Mouse (Mus musculus) left cerebral cortex, adult 8-10 months (tissue): ENCODE data around the gene Pdk2. TPM values are rescaled to one million over a fixed set of nuclear protein-coding genes. Genes with fewer than 3 reads are reported as not detected.
A peak's percentile ranks its signal among the peaks of the same experiment; 100 is the strongest.

Experiments
- DNase-seq, 2 experiments: peaks; one replicate each; pipeline ENCODE4 v3.0.0; 2022; ENCODE audit warnings: low spot score in 2 of 2
- total RNA-seq, 4 experiments: library from RNA; stranded (reverse); gene quantifications; 2 replicates each; pipeline ENCODE4 v1.2.4; 2022

Gene Pdk2
- total RNA-seq, 4 experiments from 2014 or later: 112 to 125 (median 120) TPM

DNA sequence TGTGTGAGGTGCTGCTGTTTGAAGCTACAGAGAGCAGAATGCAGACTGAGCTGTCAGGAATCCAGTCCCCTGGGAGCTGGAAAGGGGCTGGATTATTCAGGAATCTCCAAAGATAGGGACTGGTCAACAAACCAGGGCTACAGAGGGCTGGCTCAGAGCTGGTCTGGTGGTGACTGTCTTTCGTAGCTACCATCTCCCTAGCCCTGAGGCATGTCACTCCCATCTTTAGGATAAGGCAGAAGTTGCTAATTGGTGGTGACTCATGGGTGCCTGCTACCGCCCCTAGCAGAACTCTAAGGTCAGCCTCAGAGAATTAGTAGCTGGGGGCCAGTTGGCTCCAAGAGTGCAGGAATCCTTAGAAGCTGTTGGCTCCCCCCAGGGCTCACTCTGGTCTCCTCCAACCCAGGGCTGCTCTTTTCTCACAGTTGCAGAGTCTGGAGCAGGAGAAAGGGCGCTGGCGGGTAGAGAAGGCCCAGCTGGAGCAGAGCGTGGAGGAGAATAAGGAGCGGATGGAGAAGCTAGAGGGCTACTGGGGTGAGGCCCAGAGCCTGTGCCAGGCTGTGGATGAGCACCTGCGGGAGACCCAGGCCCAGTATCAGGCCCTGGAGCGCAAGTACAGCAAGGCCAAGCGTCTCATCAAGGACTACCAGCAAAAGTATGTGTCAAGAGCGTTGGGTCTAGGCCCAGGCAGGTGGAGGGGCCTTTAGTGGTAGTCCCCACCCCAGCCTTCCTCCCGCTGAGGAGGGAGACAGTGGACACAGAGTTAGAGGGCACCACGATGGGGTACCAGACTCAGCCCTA is 36.8 kb downstream of the Pdk2 start:
- DNase-seq: no peak

DNA sequence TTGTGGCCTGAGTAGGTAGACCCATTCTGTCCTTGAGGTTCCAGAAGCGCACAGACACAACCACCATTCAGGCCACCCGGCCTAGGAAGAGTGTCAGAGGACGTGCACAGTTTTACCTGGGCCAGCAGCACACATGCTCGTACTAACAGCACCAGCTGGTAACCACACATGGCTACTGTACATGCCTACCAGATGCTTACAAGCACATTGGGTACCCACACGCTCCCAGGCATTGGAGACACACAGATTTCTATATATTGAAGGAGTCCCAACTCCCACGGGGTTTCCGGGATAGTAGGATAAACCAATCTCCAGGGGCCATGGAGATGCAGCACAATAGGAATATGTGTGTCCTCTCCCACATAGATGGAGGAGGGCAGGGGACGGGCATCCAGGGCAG is 38.4 kb downstream of the Pdk2 start:
- peak in 1 of 2 experiments; percentile 64 for DNase-seq

DNA sequence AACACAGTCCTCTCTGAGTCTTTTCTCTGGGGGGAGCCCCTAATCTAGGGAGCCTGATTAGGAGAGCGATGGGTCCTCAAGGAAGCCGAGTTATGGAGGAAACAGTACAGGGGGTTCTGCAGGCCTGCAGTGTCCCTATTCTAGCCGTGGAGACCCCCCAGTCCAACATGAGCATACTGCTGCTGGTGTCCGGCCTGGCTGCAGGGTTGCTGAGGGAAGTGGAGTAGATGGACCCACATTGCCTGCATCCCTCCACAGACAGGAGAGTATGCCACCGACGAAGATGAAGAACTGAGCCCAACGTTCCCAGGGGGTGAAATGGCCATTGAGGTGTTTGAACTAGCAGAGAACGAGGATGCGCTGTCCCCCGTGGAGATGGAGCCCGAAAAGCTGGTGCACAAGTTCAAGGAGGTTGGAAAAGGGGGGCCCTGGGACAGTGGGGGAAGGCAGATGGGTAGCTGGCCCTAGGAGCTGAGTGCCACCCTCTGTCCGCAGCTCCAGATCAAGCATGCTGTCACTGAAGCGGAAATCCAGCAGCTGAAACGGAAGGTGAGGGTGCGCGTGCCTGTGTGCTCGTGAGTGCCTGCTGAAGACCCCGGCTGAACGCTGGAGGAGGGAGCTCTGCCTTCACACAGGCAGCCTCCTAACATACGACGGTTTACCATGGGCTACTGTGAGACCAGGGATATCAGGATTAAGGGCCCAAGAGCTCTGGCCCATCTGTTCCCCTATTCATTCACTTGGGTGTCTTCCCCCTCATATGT is 39.4 kb downstream of the Pdk2 start:
- no peak for DNase-seq

DNA sequence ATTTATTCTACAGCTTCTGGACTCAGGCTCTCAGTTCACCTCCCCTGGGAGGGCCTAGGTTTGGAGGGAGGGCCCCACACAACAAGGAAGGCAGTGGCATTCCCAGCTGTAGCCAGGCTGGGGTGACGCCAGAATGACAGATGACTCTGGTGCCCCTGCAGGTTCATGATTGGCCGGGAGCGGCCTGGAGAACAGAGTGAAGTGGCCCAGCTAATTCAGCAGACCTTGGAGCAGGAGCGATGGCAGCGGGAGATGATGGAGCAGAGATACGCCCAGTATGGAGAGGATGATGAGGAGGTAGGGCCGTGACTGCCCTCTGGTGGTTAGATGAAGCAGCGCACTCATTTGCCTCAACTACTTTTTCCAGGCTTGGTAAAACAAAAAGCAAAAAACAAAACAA is 40.1 kb downstream of the Pdk2 start:
- DNase-seq: no peak

DNA sequence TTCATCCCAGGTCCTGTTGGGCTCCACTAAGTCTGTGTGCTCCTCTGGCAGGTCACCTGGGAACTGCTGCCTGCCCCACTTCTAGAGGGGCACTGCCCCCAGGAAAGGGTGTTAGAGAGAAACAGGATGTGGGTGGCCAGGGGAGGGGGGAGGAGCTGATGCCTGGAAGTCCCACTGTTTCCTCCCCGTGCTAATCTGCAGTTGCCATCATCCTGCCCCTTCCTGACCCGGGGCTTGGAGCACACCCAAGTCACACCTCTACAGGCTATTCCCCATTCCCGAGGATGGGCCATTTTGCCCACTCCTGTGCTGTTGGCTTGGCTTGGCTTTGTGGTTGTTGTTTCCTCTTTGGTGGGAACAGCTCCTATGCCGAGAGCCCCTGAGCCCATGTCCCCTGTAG is 40.6 kb downstream of the Pdk2 start:
- DNase-seq: no peak

DNA sequence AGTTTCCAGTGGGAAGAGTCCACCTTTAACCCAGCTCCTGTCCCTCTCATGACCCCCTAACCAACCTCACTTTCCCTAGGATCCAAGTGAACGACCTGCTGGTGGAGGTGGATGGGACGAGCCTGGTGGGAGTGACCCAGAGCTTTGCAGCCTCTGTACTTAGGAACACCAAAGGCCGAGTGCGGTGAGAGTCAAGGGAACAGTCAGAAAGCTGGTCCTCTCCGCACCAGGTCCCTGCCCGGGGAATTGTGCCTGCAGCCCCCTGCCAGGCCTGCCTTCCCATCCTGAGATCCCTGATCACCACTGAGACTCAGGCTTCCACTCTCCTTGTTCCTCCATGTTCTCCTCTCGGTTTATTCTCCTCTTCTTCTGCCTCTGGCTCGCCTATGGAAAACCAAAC is 41.0 kb downstream of the Pdk2 start:
- no peak for DNase-seq

DNA sequence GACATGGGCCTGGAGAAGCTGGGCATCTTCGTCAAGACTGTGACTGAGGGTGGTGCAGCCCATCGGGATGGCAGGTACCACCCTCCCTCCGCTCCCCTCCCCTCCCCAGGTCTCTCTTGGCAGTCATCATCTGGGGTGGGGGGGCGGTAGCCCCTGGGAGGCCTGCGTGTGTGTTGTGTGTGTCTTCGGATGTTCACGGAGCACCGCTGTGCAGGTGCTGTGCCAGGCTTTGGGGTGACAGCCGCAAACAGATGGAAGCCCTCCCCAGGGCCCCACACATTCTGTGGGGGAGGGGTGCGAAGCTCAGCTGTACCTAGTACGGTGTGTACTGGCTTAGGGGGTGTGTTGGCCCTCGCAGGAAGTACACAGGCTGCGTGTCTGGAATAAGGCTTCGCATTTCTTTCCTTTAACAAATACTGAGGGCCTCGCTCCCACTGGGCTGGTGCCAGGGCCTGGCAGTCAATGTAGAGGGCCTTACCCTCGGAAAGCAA is 43.1 kb downstream of the Pdk2 start:
- DNase-seq: peak in 1 of 2 experiments; percentile 74

DNA sequence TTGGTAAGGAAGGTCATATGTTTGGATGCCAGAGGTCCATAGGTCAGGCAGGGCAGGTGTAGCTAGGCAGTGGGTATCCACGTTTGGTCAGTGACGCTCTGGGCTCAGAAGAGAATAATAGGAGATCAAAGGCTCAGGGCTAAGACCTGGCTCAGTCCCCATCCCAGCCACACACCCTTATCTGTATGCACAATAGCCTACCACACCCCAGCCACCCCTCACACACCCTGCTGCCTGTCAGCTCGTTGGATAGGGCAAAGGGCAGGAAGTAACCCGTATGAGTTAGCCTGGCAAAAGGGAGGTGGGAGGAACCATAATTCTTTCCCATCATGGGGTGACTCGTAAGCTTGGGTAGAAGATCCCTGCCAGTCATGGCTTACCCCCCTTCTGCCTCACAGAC is 43.6 kb downstream of the Pdk2 start:
- DNase-seq: no peak

DNA sequence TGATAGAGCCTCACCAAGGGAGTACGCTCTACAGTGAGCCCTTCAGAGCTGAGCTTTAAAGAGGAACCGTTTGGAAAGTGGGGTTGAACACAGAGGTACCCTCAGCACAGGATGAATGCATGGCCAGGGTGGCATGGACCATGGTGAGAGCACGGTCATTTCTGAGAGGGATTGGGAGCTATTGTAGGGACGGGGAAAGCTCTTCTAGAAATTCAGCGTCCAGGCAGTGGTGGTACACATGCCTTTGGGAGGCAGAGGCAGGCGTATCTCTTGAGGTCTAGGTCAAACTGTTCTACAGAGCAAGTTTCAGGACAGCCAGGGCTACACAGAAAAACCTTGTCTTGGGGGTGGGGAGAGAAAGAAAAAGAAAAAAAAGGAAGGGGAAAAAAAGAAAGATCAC is 44.2 kb downstream of the Pdk2 start:
- DNase-seq: no peak

DNA sequence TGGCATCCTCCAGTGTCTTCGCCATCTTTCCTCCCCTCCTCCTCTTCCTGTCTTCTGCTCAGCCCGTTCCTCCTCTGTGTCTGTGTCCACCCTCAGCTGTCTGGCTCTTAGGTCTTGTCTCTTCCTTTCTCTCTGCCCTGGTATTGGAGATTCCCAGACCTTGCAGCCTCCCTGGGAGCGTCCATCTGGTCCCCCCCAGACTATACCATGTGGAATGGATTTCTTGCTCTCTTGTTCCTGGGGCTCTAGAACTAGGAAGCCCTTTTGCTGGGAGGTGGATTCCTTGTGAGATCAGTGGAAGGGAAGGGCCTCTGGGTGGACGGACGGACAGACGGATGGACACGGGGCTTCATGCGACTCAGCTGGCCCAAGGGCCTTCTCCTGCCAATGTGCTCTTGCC is 45.1 kb downstream of the Pdk2 start:
- no peak for DNase-seq

DNA sequence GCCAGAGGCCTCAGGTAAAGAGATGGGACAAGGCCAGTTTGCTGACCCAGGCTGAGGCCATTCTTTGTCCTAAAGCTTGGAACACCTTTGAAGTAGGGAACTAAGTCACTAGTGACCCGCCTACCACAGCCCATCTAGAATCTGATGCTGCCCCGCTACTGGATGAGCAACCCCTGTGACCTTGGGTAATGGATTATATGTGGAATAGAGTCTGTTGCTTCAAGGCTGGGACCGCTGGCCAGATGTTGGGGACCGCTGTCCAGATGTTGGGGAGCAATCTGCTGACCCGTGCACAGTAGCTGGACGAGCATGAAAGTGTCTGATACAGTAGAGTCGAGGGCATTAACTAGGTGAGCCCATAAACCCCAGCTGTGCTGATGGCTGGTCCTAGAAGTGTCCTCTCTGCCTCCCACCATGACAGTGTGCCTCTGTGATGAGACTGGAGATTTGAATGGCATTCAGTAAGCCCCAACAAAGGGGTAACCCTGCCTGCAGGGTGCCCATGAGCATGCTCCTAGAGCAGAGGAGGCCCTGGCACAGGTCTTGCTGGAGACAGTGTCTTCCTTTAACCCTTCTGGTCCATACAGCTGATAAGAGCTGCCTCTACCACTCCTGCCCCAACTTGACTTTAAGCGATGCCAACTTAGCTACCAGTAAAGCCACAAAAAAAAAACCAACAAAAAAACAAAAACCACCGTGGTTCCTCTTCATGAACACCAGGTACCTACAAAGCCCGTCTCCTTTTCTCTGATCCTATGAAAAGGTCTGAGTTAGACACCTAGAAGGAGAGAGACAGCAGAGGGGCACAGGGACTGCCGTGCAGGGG is 46.0 kb downstream of the Pdk2 start:
- DNase-seq: no peak

DNA sequence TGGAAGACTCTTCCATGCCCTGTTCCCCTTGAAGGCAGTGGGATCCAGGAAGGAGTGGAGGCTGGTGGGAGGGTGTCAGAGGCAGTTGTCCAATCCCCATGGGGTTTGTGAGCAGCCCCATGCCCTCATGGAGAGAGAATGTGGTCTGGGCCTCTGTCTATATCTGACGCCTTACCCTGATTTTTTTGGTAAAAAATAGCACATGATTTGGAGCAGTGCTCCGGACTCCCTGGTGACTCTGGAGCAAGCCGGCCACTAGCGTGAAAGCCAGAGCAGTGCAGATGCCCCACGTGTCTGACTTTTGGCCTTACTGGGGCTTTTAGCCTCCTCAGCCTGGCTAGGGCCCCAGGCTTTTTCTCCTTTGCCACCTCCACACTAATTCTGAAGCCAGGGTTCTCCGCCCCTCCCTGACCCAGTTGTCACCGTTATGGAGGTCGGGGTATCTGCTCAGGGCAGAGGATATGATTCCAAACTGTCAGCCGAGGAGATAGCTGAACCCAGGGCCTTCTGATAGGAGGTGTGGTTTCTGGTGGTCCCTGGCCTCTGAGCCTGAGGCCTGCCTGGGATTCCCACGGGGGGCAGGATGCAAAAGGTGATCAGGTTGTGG is 46.8 kb downstream of the Pdk2 start:
- no peak for DNase-seq

DNA sequence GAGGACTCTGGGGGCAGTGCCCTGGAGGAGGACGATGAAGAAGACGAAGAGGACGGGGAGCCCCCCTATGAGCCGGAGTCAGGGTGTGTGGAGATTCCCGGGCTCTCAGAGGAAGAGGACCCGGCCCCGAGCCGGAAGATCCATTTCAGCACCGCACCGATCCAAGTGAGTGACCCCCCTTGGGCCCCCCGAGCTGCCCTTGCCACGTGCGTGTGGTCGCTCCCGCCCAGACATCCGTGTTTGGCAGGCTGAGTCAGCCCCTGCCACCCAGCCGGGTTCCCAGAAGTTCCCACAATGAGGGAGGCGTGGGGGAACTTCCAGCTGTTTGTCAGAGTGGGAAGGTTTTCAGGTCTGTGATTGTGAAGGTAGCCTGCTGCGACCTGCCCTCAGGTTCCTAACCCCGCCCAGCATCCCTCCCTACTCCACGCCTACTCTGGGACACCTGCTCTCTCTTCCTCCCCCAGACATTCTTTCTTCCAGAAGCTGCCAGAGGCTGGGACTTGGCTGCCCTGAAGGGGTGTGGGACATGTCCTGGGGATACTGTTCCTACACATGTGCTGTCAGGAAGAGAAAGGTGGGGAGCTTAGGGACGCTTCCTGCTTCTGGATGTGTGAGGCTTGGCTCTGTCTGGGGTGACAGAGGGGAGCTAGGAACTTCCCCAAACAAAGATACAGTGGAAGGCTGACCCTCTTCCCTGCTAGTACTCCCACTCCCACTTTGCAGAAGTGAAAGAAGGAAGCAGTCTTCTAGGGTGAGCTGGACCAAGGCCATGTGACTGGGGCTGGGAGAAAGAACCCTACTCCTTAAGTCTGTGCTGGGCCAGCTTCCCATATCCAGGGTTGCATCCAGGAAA is 48.2 kb downstream of the Pdk2 start:
- no peak for DNase-seq

DNA sequence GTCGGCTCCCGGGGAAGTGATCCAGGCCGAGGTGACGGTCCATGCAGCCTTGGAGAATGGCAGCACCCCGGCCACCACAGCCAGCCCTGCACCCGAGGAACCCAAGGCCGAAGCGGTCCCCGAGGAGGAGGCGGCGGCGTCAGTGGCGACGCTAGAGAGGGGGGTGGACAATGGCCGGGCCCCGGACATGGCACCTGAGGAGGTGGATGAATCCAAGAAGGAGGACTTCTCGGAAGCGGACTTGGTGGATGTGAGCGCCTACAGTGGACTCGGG is 48.7 kb downstream of the Pdk2 start:
- DNase-seq: no peak

DNA sequence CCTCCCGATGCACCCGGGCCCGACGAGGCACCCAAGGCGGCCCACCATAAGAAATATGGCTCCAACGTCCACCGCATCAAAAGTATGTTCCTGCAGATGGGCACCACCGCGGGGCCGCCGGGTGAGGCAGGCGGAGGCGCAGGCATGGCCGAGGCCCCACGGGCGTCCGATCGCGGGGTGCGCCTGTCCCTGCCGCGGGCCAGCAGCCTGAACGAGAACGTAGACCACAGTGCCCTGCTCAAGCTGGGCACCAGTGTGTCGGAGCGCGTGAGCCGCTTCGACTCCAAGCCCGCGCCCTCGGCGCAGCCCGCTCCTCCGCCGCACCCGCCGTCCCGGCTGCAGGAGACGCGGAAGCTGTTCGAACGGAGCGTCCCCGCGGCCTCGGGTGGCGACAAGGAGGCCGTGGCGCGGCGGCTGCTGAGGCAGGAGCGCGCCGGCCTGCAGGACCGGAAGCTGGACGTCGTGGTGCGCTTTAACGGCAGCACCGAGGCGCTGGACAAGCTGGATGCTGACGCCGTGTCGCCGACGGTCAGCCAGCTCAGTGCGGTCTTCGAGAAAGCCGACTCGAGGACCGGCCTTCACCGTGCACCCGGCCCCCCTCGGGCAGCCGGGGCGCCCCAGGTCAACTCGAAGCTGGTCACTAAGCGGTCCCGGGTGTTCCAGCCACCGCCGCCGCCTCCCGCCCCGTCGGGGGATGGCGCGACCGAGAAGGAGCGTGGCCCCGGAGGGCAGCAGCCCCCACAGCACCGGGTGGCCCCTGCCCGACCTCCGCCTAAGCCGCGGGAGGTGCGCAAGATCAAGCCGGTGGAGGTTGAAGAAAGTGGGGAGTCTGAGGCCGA is 49.3 kb downstream of the Pdk2 start:
- no peak for DNase-seq

DNA sequence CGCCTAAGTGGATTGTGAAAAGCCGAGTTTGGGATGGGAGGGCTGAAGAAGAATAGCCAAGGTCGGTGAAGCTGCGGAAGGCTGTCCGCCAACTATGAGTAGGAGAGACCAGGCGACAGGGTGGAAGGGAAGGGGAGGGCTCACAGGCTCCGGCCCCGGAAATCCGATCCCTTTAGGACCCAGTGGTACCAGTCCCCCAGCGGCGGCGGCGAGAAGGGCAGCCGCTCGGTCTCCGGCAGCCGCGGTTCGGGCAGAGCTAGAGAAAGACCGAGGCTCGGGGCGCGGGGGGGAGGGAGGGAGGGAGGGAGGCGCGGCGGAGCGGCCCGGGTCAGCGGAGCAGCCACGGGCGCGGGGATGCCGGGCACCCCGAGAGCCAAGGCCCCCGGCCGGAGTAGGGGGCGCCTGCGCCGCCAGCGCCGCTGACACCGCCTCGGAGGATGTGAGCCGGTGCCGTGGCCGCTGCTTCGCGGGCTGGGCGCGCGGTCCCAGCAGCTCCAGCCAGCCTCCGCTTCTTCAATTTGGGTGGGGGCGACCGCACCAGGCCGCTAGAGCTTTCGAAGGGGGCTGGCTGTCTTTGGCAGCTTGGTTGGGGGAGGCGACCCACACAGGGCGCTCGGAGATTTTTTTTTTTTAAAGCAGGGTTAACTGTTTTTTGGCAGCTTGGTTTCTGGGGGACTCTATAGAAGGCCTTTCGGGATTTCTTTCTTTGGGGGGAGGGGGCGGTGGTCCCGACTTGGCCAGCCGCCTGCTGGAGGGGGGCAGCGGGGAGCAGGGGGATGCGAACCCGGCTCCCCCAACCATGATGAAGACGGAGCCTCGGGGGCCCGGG is 50.2 kb downstream of the Pdk2 start, which contains the start of gene Ppp1r9b:
Ppp1r9b (plus strand) TSS at position 287 of the 829 bp plus-strand sequence.
- DNase-seq: peak; percentile 83 to 87

DNA sequence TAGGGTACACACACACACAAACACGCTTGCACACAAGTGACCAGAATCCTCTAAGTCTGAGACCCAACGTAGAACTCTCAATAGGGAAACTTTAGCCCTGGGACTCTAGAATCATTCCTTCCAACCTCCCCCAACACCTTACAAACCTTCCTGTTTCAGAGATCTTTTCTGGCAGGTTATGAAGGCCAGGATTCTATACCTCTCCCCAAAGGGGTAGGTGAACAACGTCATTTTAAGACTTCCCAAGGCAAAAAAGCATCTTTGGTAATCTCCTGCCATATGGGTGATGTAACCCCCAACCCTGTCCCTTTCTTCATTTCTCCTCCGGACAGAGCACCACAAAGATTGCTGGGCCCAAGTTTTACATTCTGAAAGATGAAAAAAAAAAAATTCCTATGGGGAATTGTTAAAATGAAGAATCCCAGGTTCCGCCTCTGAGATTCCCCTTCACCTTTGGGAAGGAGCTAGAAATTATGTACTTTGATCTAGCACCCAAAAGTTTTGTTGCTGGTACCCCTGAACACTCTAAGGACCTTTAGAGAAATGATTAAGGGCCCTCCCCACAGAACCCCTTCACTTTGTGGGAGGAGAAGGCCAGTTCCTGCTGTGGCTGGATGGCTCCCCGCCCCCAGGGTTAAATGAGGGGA is 50.9 kb downstream of the Pdk2 start:
- DNase-seq: no peak

DNA sequence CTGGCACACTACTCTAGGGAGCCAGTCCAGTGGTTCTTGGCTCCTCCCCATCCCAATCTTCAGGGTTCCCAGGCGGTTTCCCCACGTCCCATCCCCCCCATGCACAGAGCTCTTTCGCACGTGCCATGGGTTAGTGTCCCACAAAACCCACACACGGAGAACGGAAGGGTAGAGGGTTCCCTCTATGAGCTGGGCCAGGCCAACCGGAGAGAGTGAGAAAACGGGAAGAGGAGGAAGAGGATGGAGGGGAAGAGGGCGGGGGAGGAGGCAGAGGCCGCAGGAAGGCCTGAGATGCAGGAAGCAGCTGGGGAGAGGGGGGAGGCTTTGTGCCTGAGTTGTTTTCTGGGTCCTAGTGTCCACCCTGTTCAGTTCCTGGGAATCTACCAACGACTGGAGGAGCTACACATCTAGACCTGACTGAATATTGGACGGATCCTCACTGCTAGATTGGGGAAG is 51.6 kb downstream of the Pdk2 start:
- peak; percentile 72 to 86 for DNase-seq
